Mouse (Mus musculus): ENCODE measurements around the gene Comt.

GRCm38 (mm10) chr16:18391127-18391526 is 35.5 kb downstream of the Comt start:
- no peak for TF ChIP-seq CTCF (IDR thresholded peaks at IDR 0.05; ENCODE audit: control insufficient read depth, insufficient read depth, low read length)
- TF ChIP-seq POLR2A (IDR thresholded peaks at IDR 0.05; ENCODE audit: borderline replicate concordance, control insufficient read depth, low read depth, low read length) = no peak

Data from bone marrow, adult 2 months (tissue).